Mouse (Mus musculus) 3T3-L1 (cell line): ENCODE results near the gene Gm17455.
A peak's percentile ranks its signal among the peaks of the same experiment; 100 is the strongest.

Experiments
- DNase-seq: peaks from one replicate; pipeline ENCODE4 v3.0.0-alpha.2; 2015; ENCODE audit warnings: low read depth, low spot score

Gene Gm17455

DNA sequence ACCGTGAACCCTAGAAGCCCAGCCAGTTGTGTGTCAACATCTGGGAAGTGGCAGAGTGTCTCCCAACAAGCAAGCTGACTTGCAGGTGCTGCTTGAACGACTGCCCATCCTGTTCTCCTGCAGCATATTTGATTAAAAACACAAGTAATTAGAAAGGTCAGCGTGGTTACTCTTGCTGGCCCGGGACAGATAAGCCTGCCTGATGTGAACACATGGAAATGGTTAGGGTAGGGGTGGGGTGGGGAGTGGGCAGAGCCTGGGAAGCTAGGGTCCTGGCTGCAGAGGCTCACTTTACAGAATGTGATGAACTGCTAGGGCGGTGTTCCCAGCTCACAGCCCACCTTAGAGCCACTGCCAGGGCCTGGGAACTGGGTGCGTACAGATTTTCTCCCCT, 26.0 kb upstream of the Gm17455 start:
- no peak for DNase-seq

DNA sequence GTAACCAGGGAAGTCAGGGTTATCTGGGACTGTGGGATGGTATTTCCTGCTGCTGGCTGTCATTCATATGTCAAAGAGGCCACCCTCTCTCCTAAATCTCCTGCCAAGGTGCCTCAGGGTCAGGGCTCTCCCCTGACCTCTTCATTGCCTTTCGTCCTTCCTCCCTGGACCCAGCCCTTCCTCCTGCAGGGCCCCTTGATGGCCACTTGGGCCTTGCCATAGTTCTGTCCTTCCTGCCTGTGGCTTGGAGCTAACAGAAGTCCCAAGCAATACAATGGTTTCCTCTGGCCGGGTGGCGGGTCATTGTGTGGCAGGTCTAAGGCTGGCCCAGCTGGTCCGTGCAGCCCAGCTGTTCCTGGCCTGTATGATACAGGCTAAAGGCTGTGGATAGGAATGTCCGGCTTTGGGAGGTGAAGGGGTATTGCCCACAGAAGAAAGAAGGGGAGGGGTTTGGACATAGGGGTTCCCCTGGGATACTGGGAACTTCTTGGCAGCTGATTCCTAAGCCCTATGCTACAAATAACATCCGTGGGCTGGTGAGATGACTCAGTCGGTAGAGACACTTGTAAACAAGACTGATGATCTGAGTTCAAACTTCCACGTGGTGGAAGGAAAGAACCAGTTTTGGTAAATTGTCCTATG, 25.5 kb upstream of the Gm17455 start:
- peak; percentile 94 for DNase-seq

DNA sequence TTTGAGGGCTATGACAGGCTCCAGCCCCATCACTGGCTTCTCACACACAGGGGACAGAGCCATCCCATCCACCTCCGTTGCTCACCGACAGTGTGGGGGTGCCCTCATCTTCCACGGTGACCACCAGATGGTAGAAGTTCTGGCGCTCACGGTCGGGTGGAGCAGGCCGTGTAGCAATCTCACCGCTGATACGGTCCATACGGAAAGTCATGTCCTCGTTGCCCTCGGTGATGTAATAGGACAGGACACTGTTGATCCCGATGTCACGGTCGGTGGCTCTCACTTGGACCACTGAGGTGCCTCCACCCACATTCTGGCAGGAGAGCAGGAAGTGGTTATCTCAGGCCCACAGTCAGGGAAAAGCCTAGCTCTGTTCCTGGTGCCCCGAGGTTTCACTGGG, 22.8 kb upstream of the Gm17455 start:
- DNase-seq = no peak

DNA sequence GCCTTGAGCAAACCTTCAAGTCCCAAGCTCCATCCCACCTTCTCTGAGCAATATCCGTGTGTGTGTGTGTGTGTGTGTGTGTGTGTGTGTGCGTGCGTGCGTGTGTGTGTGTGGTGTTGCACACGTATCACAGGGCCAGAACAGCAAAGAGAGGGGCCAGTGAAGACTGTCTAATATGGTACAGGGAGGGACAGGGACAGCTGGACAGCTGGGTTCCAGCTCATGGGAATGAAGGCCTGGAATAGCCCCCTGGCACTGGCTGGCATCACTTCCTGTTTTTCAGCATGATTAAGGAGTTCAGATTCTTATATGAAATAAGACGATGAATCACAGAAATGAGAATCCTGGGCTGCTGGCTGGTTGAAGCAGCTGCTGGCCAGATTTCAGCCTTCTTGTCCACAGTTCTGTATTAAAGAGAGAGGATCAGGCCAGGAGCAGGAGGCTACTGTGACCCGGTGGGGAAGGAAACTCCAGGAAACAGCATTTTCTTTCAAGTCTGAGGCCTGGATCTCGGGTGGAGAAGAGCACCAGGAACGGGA, 20.0 kb upstream of the Gm17455 start:
- peak; percentile 83 for DNase-seq

DNA sequence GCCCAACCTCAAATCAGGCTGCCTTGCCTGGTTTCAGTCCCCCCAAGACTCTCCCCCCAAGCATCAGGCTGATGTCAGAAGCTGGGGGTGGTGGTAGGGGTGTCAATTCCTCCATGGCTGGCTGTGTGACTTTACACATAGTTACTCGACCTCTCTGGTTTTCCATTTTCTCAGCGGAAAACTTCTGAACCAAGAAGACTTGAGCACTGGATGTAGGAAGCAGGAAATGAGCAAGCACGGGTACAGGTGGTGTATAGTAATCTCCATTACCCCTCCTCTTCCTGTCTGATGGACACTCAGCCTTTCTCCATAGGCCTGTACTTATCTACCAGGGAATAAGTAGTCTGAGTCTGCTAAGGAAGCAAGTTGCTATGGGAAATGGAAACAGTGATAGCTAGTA, 19.3 kb upstream of the Gm17455 start:
- DNase-seq = peak; percentile 11

DNA sequence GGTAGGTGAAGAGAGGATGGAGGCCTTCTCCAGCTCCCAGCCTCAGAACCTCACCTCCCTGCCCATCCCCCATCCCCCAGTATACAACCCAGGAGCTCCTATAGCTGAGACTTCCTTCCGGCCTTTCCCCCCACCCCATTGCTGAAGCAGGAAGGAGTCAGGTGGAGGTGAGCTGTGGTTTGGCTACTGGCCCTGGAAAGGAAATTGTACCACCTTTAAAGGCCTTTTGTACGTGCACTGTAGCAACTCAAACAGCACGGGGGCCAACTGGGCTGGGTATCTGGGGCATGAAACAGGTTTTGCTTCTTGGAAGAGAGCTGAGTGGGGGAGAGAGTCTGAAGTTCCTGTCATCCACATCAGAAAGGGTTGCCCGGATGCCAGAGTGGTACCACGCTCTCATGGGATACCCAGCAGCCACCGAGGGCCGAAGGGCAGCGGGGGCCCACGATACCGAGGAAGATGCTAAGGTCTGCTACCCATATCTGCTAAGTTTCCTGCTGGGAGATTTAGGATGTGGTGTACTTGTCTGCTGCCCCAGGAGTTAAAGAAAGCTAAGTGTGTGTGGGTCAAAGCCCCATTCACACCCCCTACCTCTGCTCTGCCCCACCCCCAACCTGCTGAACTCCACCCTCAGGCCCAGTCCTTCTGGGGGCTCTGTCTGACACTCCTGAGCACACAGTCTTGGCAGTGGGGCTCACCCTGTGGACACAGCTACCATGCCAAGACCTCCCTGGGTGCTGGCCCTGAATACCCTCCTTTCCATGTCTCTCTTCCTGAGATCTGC, 18.2 kb upstream of the Gm17455 start:
- no peak for DNase-seq

DNA sequence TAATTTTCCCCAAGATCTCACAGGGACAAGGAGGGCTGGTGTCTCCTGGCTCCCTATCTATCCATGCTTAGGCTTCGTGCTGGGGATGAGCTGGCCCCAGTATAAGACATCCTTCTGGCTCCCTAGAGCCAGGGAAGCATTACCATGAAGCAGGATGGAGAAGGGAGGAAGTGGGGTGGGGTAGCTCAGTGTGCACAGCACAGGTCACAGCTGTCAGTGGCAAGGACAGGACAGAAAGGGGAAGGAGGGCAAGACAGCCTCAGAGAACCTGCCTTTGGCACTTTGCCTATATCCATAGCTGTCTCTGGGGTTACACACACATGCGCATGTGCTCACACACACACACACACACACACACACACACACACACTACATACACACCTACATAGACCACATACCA, 11.2 kb upstream of the Gm17455 start:
- no peak for DNase-seq

DNA sequence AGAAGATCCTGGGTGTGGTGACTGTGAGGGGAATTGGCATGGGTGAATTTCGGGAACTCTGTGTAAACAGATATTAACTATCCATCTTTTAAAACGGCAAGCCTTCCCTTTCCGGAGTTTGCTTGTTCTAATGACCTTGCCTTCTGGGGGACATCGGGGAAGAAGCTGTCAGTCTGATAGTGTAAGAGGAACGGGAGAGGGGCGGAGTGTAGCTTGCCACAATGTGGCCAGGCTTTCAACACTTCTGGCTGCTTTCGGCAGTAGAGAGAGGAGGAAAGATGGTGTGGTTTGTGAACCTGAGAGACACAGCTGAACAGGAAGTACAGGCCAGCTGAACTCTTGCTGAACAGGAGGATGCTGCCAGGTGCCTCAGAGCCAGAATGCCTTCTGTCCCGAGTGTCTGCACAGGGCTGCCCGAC, 10.1 kb upstream of the Gm17455 start:
- peak; percentile 23 for DNase-seq

DNA sequence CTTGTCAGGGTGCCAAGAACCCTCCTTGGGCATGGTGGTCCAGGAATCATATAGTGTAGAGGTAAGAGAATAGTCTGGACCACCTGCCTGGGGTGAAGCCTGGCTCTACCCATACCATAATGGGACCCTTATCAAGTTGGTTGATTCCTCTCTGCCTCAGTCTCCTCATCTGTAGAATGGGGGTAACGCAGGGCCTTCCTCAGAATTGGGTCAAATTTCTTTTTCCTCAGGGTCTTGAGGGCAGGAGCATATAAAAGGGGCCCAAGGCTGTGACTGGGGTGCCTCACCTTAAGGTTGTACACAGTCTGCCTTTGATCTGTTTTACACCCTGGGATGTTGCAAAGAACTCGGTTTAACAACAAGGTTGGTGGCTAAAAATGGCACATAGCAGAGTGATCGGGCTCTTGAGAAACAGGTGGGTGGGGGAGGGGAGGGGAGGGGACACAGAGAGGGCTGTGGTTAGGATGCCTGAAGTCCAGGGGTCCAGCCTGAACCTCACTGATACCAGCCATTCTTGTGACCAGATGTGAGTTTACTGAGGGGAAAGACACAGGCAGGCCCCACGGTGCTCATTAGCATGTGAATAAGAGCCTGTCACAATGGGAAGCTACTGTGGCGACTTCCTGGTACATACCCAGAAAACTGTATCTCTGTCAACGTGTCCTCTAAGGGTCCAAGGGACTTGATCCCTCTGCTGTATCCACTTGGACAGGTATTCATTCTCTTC, 9.2 kb upstream of the Gm17455 start:
- no peak for DNase-seq

DNA sequence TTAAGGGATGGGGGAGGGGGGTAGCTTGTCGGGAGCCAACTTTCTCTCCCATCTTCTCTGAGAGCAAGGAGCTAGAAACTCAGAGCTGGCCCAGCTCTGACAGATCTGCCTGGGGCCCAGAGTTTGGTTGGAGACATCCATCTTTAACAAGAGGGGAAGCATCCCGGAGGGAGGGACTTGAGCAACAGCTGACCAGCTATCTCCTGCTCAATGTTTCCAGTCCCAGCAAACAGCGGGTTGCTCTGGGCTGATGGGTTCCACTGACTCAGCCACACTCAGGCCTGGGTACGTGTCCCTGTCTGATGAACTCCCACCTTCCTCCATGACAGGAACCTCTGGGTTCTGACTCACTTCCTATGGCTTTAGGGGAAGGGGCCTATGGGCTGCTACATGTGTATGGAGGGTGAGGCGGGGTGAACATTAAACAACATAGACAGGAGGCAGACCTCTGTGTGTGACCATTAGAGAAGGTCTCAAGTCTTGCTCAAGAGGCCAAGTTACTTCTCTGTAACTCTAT, 8.6 kb upstream of the Gm17455 start:
- no peak for DNase-seq

DNA sequence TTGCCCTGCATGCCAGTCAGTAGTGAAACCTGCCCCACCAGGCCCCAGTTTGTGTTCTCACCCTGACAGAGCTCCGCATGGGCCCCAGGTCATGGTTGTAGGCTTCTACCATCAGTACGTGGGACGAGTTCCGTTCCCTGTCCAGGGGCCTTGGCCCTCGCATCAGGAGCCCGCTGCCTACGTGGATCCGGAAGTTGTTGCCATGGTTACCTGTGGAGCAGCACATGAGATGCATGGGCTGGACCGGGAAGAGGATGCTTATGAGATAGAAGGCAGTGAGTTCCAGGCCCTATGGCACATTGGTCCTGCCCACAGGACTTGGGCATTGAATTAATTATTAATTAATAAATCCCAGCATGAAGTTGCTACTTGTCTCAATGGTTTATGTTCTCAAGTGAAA, 7.9 kb upstream of the Gm17455 start:
- no peak for DNase-seq

DNA sequence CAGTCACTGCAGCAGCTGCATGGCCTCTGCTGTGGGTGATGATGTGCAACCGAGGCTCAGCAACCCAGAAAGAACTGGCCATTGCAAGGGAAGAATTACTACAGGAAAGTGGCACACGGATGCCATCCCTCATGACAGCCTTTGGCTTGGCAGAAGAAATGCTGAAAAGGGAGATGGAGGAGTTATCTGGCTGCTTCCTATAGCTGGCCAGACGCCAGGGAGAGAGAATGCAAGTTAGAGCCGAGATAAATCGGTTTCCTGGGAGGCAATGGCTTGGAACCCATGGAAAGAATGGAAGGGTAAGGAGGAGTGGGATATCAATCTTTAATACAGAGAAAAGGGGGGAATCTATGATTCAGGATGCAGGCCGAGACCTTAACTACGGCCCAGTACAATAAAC, 4.6 kb upstream of the Gm17455 start:
- no peak for DNase-seq

DNA sequence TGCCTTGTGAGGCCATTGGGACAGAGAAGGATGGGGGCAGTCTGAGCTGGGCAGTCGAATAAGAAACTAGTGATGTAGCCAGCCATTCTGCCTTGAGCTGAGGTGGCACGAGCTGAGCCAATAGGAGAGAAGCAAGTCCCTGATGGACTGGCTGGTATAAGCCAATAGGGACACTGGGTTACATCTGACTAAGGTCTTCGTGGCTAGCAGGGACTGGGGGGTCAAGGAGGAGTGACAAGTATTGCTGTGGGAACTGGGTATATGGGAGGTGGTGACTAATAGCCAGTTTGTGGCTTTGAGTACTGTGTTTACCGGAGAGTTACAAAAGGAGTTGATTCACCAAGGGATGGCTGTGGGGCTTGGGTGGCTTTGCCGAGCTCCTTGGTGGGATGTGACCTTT, 3.9 kb upstream of the Gm17455 start:
- peak; percentile 81 for DNase-seq

DNA sequence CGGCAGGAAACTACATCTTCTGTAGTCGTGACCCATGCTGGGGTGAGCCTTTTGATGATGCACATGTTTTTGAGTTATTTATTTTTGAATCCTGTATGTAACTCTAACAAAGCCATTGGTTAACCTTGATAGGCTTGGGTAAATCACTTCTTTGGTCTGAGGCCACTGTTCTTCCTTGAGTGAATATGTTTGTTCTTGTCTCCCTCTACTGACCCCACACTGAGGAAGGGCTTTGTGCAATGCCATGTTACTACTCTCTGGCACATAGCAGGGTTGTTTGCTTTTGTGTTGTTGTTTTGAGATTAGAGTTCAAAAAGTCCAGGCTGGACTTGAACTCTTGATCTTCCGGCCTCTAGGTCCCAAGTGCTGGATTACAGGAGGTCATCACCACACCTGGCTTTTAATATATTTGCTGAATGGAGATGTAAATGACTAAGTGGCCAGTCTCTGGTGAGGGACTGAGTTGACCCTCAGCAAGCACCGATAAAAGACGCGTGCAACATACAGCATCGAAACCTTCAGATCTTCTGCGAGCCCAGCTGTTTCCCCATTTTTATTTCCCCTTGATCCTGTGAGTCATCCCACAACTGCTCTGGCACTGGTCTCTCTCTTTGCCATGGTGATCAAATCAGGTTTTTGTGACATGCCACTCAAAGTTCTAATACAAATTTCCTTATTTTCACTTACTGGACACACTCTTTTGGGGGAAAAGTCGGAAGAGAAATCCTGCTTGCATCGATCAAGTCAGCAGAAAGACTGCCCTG, 1.3 kb upstream of the Gm17455 start:
- peak; percentile 15 for DNase-seq

DNA sequence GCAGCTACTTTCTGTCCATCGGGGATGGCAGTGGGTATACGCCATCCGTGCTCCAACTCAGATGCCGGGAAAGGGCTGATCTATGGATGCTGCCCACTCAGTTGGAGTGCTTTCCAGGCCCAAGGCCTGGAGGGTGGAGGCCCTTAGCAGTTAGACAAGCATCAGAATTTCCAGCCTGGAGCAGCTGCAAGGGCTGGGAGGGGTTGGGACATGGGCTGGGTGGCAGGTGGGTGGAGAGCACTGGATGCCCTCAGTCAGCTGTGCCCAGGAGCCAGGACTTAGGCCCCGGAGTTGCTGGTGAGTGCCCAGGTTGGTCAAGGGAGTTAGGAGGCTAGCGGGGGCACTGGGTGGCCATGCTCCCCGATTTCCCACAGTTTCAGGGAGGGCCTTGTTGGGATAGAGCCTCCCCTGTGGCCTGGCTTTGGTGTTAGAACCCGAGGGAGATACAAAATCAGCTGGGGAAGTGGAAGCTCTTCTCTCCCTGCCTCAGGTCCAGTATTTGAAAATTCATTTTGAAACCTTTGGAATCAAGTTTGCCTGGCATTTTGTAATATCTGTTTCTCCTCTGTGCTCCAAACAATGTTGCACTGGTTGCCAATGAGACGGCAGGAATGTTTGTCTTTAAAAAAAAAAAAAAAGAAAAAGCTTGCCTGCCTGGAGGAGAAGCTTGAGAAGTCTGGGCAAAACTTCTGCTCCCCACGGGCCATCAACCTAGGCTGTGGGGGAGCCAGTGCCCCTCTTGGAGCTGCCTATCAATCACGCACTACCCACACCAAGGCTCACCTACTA, 1.2 kb downstream of the Gm17455 start:
- DNase-seq = no peak

DNA sequence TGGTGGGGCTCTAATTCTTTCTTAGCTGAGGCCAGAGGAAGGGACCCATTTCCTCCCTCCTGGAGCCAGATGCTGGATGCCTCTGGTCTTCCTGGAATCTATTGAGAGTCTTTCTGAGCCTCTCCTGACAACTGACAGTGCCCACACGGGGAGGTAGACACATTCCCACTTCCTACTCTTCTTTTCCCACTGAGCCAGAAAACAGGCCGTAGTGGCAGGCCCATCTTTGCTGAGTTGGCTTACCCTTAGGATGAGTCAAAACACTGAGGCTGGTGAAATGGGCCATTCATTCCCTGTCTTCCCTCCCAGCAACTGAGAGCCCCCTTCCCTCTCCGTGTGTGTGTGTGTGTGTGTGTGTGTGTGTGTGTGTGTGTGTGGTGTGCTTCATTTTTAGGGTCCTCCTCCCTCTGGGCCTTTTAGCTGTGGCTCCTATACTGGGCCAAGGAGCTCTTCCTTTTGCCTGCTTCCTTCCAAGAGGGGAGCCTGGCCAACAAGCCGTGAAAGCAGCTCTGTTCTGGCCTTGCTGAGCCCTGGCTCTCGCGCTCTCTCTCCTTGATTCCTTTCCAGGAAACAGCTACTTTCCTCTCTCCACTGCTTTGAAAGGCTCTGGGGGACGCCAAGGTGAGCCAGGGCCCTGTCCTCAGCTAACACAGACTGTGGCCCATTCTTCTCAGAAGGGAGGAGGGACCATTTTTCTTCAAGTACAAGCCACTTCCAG, 6.1 kb downstream of the Gm17455 start:
- DNase-seq = peak; percentile 10

DNA sequence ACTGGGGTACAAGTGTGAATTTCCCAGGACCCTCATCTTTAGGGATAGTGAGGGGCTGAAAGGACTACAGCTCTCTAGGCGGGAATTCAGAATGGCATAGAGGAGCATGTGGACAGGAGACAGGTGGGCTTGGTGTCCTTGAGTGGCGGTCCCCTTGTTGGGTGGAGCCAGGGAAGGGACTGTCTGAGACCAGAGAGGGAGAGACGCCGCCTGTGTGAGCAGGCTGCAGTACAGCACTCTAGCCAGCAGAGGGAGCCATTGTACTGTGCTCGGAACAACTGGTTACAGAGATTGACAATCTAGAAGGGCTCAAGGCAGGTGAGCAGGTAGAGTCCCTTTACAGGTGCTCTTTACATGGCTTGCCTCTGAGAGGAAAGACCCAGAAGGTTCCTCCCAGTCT, 8.3 kb downstream of the Gm17455 start:
- DNase-seq = peak; percentile 69

DNA sequence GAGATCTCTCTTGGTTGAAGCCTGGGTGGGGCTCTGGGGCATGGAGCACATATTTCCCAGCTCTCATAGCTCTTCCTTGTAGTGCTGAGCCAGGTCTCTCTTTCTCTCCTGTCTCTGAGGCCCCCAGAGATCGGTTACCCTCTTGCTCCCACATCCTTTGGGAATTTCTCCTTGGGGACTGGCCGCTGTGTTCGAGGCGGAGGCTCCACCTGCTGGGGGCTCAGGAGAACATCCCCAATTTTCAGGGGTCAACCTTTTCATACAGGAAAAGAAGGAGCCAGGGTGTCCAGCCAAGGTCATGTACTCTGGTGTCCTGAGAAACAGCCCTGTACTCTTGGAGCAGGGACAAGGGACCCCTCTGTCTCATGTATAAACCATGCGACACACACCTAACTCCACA, 12.3 kb downstream of the Gm17455 start:
- DNase-seq = peak; percentile 30

DNA sequence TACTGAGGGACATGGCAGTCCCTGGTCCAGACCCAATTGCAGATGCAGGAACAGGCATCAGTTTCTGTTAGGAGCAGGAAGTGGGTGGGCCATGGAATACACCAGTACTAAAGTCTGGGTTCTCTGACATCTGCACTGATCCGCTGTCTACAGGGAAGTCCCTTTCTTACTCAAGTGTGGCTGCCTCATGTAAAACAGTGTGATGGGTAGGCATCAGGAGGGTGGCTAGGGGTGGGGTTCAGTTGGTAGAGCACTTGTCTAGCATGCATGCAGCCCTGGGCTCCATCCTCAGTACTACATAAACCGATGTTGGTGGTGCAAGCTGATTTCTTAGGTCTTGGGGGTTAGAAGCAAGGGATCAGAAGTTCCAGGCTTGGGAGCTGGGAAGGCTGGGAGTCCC, 14.2 kb downstream of the Gm17455 start:
- no peak for DNase-seq

DNA sequence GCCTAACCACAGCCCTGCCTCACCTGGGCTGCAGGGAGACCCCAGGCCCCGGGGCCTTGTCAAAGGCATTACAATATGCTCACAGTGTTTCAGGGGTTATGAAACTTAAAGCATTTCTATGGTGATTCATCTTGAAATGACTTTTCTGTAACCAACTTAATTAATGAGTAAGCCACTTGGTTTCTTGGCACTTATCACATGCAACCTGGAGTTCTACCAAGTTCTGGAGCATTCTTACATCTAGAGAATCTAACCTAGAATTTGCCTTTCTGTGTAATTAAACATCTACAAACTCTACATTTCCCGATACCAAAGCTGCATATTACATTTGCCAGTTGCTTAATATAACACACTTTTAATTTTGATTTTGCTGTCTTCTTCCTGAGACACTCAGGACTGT, 17.5 kb downstream of the Gm17455 start:
- DNase-seq = no peak
